Mouse (Mus musculus): ENCODE measurements at regions not wholly inside any gene's neighbourhood (a gene's known extent, or its start where the extent isn't known, plus 50 kb on each side); places are given as distances from the start of the nearest gene placed in this dataset.

DNA sequence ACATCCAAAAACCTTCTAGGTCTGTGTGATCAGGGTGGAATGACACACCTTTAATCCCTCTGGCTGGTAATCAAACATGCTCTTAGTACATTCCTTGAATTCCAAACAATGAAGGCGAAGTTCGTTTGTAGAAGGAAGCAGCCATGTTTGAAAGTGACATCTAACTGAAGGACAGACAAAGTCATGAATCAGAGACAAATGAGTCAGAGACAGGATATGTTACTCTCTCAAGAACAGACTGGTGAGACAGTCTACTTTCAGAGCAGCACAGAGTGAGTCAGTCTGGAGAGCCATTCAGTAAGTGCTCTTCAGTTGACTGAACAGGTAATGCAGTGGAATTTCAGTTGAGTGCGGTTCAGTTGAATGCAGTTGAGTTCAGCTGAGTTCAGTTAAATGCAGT lies 150.4 kb downstream of the Cpe start:
- intact Hi-C loops (cut with DNase I; ENCODE audit: low total_unique reads) = loop anchor here (10.0 kb wide), 1 partner anchor 338 kb away; the partner anchor contains the start of gene Tll1
- DNase-seq = no peak

GRCm38 (mm10) chr8:64539846-64540472 lies 152.9 kb downstream of the Cpe start:
- no peak for DNase-seq

DNA sequence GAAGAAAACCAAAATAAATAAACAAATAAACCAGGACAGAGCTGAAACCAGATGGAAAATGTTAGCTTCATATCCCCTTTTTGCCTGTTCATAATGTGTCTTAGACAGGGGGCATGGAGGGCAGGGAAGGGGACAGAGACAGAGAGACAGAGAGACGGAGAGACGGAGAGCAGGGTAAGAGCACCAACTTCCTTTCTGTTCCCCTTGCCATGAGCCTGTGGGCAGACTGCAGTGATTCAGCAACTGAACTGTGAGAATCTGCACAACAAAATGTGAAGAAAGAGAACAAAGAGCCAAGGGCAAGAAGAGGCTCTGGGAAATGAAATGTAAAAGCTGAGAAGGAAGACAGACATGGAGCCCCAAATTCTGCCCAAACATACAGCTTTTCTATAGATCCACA lies 161.1 kb downstream of the Cpe start:
- DNase-seq = no peak
- intact Hi-C loops (cut with DNase I; ENCODE audit: low total_unique reads) = no loop called here

More at GRCm38 (mm10) chr8:64539846-64540472, 152.9 kb downstream of the Cpe start:
- intact Hi-C loops (cut with DNase I; ENCODE audit: low total_unique reads) = loop anchor here (10.0 kb wide), 1 partner anchor 335 kb away; the partner anchor contains the start of gene Tll1

GRCm38 (mm10) chr8:64522441-64523102 lies 170.3 kb downstream of the Cpe start:
- no peak for DNase-seq
- intact Hi-C loops (cut with DNase I; ENCODE audit: low total_unique reads) = no loop called here

- no peak for DNase-seq
- intact Hi-C loops (cut with DNase I; ENCODE audit: low total_unique reads) = no loop called here
These were observed 173.2 kb downstream of the Cpe start for GRCm38 (mm10) chr8:64519650-64520049.

- intact Hi-C loops (cut with DNase I; ENCODE audit: low total_unique reads) = no loop called here
- peak; percentile 32 for DNase-seq
These were observed 176.9 kb downstream of the Cpe start for GRCm38 (mm10) chr8:64515923-64516322.

GRCm38 (mm10) chr8:64497281-64498060 lies 195.4 kb downstream of the Cpe start:
- intact Hi-C loops (cut with DNase I; ENCODE audit: low total_unique reads) = no loop called here
- DNase-seq = no peak

GRCm38 (mm10) chr8:64496333-64497213 lies 196.3 kb downstream of the Cpe start:
- no peak for DNase-seq
- intact Hi-C loops (cut with DNase I; ENCODE audit: low total_unique reads) = no loop called here

DNA sequence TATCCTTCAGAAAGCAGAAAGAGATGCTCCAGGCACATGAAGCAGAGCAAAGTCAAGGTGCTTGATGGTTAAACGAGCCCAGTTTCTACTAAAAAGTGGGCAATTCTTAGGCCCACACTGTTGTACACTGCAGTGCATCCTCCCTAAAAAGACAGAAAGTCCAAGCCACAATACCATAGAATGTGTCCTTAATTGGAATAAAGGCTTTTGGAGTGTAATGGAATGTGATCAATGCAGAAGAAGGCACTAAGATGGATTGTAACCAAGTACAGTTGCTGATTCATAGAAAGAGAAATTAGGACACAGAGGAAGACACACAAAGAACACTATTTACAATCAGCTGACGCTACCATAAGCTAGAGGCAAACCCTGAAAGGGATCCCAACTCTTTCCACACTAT lies 201.3 kb downstream of the Cpe start:
- DNase-seq = no peak
- intact Hi-C loops (cut with DNase I; ENCODE audit: low total_unique reads) = no loop called here

GRCm38 (mm10) chr8:64488057-64488456 lies 204.8 kb downstream of the Cpe start:
- intact Hi-C loops (cut with DNase I; ENCODE audit: low total_unique reads) = no loop called here
- DNase-seq = no peak

DNA sequence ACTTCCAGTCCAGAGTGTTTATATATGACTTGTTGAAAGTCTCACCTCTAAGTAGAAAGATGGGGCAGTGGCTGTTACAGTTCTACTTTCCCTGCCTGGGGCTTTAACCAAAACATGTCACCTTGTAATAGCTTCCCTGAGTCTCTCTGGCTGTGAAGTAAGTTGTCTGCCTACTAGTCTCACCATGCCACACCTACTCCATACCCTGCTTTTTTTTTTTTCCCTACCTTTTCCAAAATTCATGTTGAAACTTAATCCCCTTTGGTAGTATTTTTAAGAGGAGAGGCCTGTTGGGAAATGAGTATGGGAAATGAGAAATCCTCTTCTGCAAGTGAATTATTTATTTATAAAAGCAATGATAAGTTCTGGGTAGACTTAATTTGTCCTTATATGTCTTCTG lies 219.6 kb downstream of the Cpe start:
- DNase-seq = no peak
- intact Hi-C loops (cut with DNase I; ENCODE audit: low total_unique reads) = no loop called here

DNA sequence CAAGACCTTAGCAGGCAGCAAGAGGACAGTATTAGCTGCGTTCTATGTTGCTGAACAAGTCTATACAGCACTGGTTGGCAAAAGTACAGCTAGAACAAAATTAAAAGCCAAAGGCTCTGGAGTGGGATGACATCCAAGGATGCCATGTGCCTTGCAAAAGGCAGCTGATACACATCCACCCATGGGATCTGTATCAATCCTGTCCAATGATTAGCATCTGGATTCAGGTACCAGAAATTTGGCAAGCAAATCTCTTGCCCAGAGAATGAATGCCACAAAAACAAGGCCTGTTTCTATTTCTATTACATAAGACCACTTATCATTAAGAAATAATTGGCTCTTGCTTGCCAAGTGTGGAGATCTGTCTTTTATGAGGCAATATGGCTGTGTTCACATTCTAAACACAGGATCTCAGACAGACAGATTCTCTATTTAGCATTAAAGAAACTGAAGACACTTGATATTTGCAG lies 220.0 kb downstream of the Cpe start:
- intact Hi-C loops (cut with DNase I; ENCODE audit: low total_unique reads) = no loop called here
- DNase-seq = no peak

DNA sequence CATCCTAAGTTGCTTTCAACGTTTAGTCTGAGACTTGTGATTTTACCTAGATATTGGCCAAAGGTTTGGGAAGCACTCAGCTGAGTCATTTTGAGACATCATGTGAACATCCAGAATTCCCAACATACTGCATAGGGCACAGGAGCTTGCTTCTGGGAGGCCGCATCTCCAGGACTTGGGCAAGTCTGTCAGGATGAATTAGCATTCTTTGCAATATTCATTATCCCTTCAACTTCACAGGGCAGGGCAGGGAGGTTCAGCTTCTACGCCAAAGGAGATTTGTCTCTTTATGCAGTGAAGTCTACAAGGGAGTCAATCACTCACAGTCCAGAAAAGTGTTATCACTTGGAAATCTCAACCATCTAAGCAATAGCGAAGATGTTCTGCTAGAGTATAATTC lies 231.7 kb downstream of the Cpe start:
- intact Hi-C loops (cut with DNase I; ENCODE audit: low total_unique reads) = no loop called here
- no peak for DNase-seq

DNA sequence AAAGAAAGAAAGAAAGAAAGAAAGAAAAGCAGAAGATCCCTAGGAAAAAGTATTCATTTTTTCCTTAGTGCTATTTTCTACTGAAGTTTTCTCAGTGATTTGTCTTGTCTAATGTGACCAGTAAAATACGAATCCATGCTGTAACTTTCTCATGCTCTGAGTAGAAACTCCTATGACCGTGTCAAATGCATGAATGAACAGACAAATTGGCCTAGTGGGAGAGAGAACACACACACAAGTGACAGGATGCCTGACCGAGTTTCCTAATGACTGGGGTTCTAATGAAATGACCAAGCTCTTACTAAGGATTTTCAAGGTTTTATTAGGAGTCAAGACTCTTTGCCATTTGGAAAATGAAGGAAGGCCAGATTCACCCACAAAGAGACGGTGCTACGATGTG lies 235.9 kb downstream of the Cpe start:
- DNase-seq = no peak
- intact Hi-C loops (cut with DNase I; ENCODE audit: low total_unique reads) = no loop called here

DNA sequence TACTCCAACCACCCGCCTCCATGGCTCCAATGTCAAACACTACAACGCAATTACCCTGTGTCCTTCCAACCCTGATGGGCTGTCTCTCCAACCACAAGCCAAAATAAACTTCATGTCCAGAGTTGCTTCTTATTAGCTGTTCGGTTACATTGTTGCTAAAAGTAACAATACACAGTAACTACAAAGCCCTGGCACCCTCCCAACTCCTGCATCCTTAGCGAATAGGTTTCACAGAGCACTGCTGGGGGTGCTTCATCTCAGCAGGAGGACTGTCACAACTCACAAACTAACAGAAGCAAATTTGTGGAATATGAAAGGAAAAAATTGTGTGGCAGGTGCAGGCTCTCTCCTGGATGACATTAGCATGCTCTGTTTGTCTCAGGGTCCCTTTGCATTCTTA lies 238.1 kb downstream of the Cpe start:
- DNase-seq = peak; percentile 4
- intact Hi-C loops (cut with DNase I; ENCODE audit: low total_unique reads) = no loop called here

DNA sequence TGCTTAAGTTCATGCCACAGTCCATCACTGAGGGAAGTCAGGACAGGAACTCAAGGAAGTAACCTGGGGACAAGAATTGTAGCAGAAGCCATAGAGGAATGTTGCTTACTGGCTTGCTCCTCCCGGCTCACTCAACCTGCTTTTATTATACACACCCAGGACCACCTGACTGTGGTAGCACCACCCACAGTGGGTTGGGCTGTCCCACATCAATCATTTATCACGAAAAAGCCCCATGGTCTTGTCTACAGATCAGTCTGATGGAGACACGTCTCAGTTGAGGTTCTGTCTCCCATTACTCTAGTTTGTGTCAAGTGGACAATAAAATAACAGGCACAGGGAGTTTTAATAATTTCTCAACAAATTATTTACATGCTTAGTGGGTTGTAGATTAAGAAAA lies 239.3 kb upstream of the Tll1 start:
- intact Hi-C loops (cut with DNase I; ENCODE audit: low total_unique reads) = no loop called here
- no peak for DNase-seq

GRCm38 (mm10) chr8:64444429-64444828 lies 238.4 kb upstream of the Tll1 start:
- intact Hi-C loops (cut with DNase I; ENCODE audit: low total_unique reads) = no loop called here
- DNase-seq = no peak

- no peak for DNase-seq
- intact Hi-C loops (cut with DNase I; ENCODE audit: low total_unique reads) = no loop called here
These were observed 232.4 kb upstream of the Tll1 start for GRCm38 (mm10) chr8:64438489-64438888.

DNA sequence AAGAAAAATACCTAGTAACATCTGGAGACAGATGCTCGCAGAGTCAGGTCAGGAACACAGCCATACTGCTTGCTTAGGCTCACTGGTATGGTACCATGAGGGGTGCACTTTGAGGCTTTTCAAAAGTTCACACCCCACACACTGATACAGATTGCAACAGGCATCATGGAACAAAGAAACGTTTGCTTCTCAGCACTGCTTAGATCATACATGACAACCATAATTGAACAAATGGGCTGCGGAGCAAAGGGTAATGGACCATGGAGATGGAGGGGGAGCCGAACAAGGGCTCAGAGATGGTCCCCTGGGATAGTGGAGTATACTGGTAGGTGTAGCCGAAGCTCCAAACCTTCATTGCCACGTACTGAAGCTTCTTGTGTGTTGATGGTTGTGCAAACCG lies 228.6 kb upstream of the Tll1 start:
- DNase-seq = no peak

DNA sequence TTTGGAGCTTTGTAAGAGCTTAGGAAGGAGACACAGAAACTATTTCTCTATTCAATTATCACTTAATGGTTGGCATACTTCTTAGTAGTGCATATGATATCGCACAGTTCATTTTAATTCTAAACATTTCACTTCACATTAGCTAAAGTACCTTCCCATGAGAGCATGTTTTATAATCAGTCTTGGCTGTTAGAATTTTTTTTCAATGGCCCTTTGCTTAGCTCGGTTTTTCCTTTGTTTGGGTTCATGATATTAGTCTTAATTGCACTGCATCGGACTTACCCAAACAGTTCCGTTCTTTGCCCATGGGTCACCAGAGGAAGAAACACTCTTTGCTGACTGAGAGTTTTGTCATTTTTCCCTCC lies 216.8 kb upstream of the Tll1 start:
- no peak for DNase-seq
- intact Hi-C loops (cut with DNase I; ENCODE audit: low total_unique reads) = no loop called here

More for the DNA sequence above, 228.6 kb upstream of the Tll1 start:
- intact Hi-C loops (cut with DNase I; ENCODE audit: low total_unique reads) = no loop called here

Data from gastrocnemius, postnatal 14 days (tissue).